Mouse (Mus musculus): Measurements from ENCODE around the gene Pygo1. TPM values are rescaled to one million over a fixed set of nuclear protein-coding genes. Genes with fewer than 3 reads are reported as not detected.

The Pygo1 gene
- 8.4 TPM for polyA plus RNA-seq (2021)

DNA sequence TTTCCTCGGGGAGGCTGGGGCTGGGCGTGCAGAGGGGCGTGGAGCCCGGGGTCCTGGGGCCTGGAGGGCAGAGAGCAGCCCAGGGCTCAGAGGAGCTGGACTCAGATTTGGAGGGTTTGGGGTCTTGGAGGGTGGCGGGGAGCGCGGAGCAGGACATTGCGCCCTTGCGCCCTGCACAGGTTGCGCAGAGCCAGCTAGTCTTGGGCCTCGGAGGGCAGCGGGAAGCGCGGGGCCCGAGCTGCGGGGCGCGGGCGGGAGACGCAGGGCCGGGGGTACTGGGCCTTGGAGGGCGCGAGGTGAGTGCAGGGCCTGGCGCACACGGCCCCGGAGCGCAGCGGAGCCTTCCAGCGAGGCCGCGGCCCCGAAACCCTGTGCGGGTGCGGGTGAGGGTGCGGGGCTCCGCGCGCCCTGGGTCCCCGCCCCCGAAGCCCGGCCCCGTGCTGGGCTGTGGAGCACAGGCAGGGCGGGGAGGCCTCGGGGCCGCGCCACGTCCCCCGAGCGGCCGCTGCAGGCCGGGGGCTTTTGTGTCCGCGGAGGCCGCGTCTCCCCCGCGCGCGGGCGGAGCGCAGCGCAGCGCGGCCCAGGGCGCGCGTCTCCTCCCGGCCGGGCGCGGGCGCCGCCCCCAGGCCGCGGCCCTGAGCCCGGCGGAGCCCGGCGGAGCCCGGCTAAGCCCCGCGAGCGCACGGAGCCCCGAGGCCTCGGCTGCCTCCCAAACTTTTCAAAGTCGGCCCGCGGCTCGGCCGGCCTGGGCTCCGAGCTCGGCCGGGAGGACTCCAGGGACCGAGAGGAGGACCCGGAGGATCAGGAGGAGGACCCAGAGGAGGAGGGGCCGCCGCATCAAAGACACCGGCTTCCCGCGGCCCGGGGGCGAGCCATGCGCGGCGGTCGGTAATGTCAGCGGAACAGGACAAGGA is at the start of gene Pygo1:
Pygo1 (plus strand) TSS at position 625 of the 914 bp plus-strand sequence.
- no peak for TF ChIP-seq CTCF (IDR thresholded peaks at IDR 0.05)
- DNase-seq (ENCODE audit: low read depth, low spot score) (no peak), ATAC-seq (peak; percentile 55)
- ChIA-PET POLR2A (interaction anchor here (0.6 kb wide), 1 partner anchor 1016 kb away, joined by 3 read pairs; no protein-coding TSS in a partner anchor), CTCF (interaction anchor here (1.8 kb wide), 1 partner anchor 12 kb away, joined by 4 read pairs; no protein-coding TSS in a partner anchor)
- H3K27me3 ChIP-seq: no peaks in the 10 kb centered on the region
- in situ Hi-C loops (cut with MboI; ENCODE audit: low pct_unique_long_range_greater_than_20kb): no loop called here

DNA sequence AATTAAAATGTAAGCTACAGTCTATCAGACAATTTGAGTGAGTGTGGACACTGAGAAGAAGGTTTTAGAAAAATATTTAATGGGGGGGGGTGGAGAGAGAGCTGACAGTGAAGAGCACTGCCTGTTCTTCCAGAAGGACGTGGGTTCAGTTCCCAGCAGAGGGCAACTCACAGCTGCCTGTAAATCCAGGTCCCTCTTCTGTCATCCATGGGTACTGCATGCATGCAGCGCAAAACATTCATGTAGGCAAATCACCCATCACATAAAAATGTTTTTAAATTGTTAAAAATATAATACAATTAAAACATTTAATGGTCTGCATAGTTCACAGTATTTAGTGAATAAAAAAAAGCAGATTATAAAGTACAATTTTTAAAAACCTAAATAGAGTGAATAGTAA is 49.6 kb upstream of the Pygo1 start:
- ATAC-seq (no peak), DNase-seq (ENCODE audit: low read depth, low spot score) (no peak)
- CTCF ChIA-PET: interaction anchor here (0.9 to 1.9 kb wide), 6 partner anchors 9 to 109 kb away, joined by 3 to 8 read pairs (median 4); no protein-coding TSS in a partner anchor
- TF ChIP-seq CTCF (IDR thresholded peaks at IDR 0.05): peak; percentile 50
- no peaks in the 10 kb centered on the region for H3K27me3 ChIP-seq
- in situ Hi-C loops (cut with MboI; ENCODE audit: low pct_unique_long_range_greater_than_20kb): no loop called here
- POLR2A ChIA-PET: interaction anchor here (1.1 kb wide), 1 partner anchor 9 kb away, joined by 3 read pairs; no protein-coding TSS in a partner anchor

DNA sequence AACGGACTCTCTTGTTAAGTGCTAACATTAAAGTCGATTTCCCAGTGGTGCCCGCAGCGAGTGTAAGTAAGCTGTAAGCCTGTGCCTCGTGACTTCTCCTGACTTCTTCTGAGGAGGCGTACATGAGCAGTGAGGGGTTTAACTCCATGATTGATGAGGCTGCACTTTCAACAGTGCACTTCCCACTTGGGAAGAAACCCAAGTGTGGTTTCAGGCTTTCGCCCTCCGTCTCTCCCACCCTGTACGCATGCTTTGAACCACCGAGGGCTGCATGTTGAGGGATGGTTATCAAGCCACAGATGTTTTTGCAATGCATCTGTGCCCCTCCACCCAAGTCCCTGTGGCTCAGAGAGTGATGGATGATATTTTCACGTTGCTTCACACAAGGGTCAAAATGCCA is 47.5 kb upstream of the Pygo1 start:
- no peak for DNase-seq (ENCODE audit: low read depth, low spot score)
- ATAC-seq: no peak
- CTCF ChIA-PET: no interaction called here
- no peaks in the 10 kb centered on the region for H3K27me3 ChIP-seq
- TF ChIP-seq CTCF (IDR thresholded peaks at IDR 0.05): no peak
- in situ Hi-C loops (cut with MboI; ENCODE audit: low pct_unique_long_range_greater_than_20kb): no loop called here
- POLR2A ChIA-PET: no interaction called here

- CTCF ChIA-PET: no interaction called here
- ATAC-seq: no peak
- DNase-seq (ENCODE audit: low read depth, low spot score): no peak
- POLR2A ChIA-PET: no interaction called here
- in situ Hi-C loops (cut with MboI; ENCODE audit: low pct_unique_long_range_greater_than_20kb): no loop called here
- TF ChIP-seq CTCF (IDR thresholded peaks at IDR 0.05): no peak
- H3K27me3 ChIP-seq: no peaks in the 10 kb centered on the region
Observed at GRCm38 (mm10) chr9:72878656-72879055, 46.8 kb upstream of the Pygo1 start.

GRCm38 (mm10) chr9:72879601-72880000 is 45.8 kb upstream of the Pygo1 start:
- CTCF ChIA-PET: no interaction called here
- TF ChIP-seq CTCF (IDR thresholded peaks at IDR 0.05): no peak
- ATAC-seq: no peak
- in situ Hi-C loops (cut with MboI; ENCODE audit: low pct_unique_long_range_greater_than_20kb): no loop called here
- POLR2A ChIA-PET: no interaction called here
- no peaks in the 10 kb centered on the region for H3K27me3 ChIP-seq
- DNase-seq (ENCODE audit: low read depth, low spot score): no peak

GRCm38 (mm10) chr9:72880225-72880960 is 45.1 kb upstream of the Pygo1 start:
- no peak for TF ChIP-seq CTCF (IDR thresholded peaks at IDR 0.05)
- no peak for ATAC-seq
- DNase-seq (ENCODE audit: low read depth, low spot score): no peak
- no peaks in the 10 kb centered on the region for H3K27me3 ChIP-seq
- ChIA-PET POLR2A (no interaction called here), CTCF (interaction anchor here (1.0 kb wide), 1 partner anchor 114 kb away, joined by 3 read pairs; no protein-coding TSS in a partner anchor)
- in situ Hi-C loops (cut with MboI; ENCODE audit: low pct_unique_long_range_greater_than_20kb): loop anchor here (5.0 kb wide), 1 partner anchor 113 kb away; no protein-coding TSS in a partner anchor

- CTCF ChIA-PET: interaction anchor here (1.0 to 2.0 kb wide), 2 partner anchors 7 to 115 kb away, joined by 3 to 5 read pairs; no protein-coding TSS in a partner anchor
- in situ Hi-C loops (cut with MboI; ENCODE audit: low pct_unique_long_range_greater_than_20kb): loop anchor here (5.0 kb wide), 1 partner anchor 114 kb away; no protein-coding TSS in a partner anchor
- TF ChIP-seq CTCF (IDR thresholded peaks at IDR 0.05): no peak
- DNase-seq (ENCODE audit: low read depth, low spot score) (peak; percentile 22), ATAC-seq (no peak)
- no peaks in the 10 kb centered on the region for H3K27me3 ChIP-seq
- POLR2A ChIA-PET: no interaction called here
Observed at GRCm38 (mm10) chr9:72881026-72881768, 44.2 kb upstream of the Pygo1 start.

GRCm38 (mm10) chr9:72883940-72884339 is 41.5 kb upstream of the Pygo1 start:
- CTCF ChIA-PET: interaction anchor here (0.6 to 4.3 kb wide), 7 partner anchors 11 to 137 kb away, joined by 3 to 32 read pairs (median 3); no protein-coding TSS in a partner anchor
- POLR2A ChIA-PET: interaction anchor here (1.2 kb wide), 1 partner anchor 9 kb away, joined by 3 read pairs; no protein-coding TSS in a partner anchor
- in situ Hi-C loops (cut with MboI; ENCODE audit: low pct_unique_long_range_greater_than_20kb): loop anchor here (5.0 kb wide), 1 partner anchor 117 kb away; no protein-coding TSS in a partner anchor
- peak; percentile 92 for TF ChIP-seq CTCF (IDR thresholded peaks at IDR 0.05)
- ATAC-seq (no peak), DNase-seq (ENCODE audit: low read depth, low spot score) (peak; percentile 27)
- H3K27me3 ChIP-seq: no peaks in the 10 kb centered on the region

DNA sequence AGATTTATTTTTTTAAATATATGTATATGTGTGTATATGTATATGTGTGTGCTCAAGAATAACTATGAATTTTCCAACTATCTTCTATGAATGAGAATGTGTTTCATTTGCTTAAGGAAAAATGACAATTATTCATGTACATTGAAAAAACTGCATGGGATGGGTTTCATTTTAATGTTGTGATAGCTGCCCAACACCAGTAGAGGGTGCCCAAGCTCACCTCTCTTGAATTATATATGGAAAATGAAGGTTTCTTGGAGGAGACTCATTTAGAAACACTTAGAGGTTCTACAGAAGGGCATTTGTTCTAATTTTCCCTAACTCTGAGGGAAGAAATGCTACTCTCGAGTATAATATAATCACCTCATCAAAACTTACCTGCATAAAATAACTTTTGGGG is 35.7 kb upstream of the Pygo1 start:
- no peak for ATAC-seq

More for the DNA sequence above, 35.7 kb upstream of the Pygo1 start:
- peak; percentile 45 for TF ChIP-seq CTCF (IDR thresholded peaks at IDR 0.05)
- ChIA-PET POLR2A (interaction anchor here (0.6 kb wide), 1 partner anchor 71 kb away, joined by 3 read pairs; no protein-coding TSS in a partner anchor), CTCF (no interaction called here)
- DNase-seq (ENCODE audit: low read depth, low spot score): no peak
- no peaks in the 10 kb centered on the region for H3K27me3 ChIP-seq
- in situ Hi-C loops (cut with MboI; ENCODE audit: low pct_unique_long_range_greater_than_20kb): no loop called here

Data from Patski (cell line).